Mouse (Mus musculus) megakaryocyte, embryonic 14.5 days (primary cell): ENCODE measurements around the gene Irak3.

Experiments used
- FLI1 ChIP-seq: IDR thresholded peaks from 2 replicates; pipeline ENCODE4 v1.6.1; 2012; ENCODE audit warnings: low read length, inconsistent platforms, mixed read lengths
- GATA1 ChIP-seq: IDR thresholded peaks from 3 replicates; pipeline ENCODE4 v1.6.1; 2012; ENCODE audit warnings: mixed read lengths, low read length, inconsistent platforms, borderline replicate concordance

- TF ChIP-seq FLI1 (no peak), GATA1 (no peak)
These were observed 27.7 kb downstream of the Irak3 start for GRCm38 (mm10) chr10:120174192-120174705.
